Mouse (Mus musculus) left cerebral cortex, postnatal 14 days (tissue): Measurements from ENCODE around the gene Naa30. TPM values are rescaled to one million over a fixed set of nuclear protein-coding genes. Genes with fewer than 3 reads are reported as not detected.
"Not testable (repeated sequence)": the region's sequence is repeated elsewhere in the genome, so short reads cannot be mapped to it uniquely, and the experiment has no call there.

Experiments
- DNase-seq, 2 experiments: peaks; one replicate each; pipeline ENCODE4 v3.0.0; 2021 to 2022; ENCODE audit warnings: low spot score in 2 of 2, mixed read lengths in 1 of 2
- intact Hi-C: fragments of 180-260 bp; cut with DNase I; formaldehyde crosslinking; loops from one replicate; pipeline ENCODE4 v1.15.1; 2025
- total RNA-seq, 2 experiments: library from RNA; stranded (reverse); gene quantifications; 2 replicates each; pipeline ENCODE4 v1.2.3; 2021

Naa30 gene
- total RNA-seq, 2 experiments from 2014 or later: 37.4 to 37.7 TPM

DNA sequence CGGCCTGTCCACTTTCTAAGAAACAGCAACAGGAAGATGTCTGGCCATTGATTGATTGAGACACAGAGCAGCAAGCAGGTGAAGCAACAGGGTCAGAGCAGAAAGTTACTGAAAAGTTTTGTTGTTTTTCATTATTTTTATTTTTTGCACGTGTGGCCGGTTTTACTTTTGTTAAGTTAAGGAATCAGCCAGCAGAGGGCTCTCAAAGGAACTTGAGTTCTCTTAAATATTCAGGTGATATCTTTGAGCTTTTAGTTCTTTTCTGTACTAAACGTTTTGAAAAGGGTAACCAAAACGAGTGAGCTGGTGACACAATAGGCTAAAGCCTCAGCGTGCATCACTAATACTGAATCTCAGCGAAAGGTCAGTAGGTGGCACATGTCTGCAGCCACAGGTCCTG, 46.7 kb downstream of the Naa30 start:
- no peak for DNase-seq
- intact Hi-C loops: no loop called here

DNA sequence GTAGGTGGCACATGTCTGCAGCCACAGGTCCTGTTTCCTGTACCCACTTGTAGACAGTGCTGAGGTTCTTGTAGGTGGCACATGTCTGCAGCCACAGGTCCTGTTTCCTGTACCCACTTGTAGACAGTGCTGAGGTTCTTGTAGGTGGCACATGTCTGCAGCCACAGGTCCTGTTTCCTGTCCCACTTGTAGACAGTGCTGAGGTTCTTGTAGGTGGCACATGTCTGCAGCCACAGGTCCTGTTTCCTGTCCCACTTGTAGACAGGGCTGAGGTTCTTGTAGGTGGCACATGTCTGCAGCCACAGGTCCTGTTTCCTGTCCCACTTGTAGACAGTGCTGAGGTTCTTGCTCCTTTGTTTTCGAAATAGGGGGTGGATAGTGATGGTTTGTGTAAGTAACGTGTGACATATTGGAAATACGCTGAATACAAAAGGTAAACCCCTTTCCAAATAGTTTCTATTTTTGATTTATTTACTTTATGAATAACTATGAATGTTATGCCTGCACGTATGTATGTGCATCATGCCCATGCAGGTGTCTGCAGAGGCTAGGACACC, 47.5 kb downstream of the Naa30 start:
- intact Hi-C loops, DNase-seq: not testable (repeated sequence)

DNA sequence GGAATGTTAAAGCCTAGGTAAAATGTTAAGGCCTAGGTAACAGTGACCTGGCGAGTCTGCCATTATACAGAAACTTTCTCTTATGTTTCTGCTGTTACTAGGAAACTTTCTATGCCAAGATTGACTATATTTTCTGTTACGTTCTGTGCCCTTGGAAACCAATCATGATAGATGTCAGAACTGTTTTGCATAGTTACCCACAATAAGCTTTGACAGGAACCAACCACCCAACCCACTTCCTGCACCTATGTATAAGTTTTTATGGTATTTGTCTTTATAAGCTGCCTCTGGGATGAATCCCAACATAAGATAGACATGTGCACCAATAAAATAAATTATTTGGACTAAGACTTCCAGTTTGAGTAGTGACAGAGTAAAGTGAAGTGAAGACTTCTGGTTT, 49.7 kb downstream of the Naa30 start:
- intact Hi-C loops: no loop called here
- DNase-seq: no peak

DNA sequence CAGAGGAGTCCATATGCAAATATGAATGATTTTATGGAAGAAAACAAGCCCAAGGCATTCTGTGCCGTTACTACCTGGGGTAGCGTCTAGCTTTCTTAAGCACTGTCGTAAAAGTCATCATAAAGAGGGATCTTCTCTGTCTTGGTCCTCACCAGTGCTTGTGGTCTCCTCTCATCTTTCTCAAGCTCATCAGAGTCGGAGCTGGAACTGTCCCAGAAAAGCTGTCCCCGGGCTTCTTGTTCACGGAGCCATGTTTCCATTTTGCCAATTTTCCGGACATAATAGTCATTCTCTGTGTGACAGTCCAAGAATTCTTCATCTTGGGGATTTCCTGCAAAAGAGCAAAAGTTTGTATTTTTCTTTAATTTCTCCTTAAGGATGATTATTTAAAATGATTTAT, 54.4 kb downstream of the Naa30 start:
- DNase-seq: no peak
- intact Hi-C loops: no loop called here

DNA sequence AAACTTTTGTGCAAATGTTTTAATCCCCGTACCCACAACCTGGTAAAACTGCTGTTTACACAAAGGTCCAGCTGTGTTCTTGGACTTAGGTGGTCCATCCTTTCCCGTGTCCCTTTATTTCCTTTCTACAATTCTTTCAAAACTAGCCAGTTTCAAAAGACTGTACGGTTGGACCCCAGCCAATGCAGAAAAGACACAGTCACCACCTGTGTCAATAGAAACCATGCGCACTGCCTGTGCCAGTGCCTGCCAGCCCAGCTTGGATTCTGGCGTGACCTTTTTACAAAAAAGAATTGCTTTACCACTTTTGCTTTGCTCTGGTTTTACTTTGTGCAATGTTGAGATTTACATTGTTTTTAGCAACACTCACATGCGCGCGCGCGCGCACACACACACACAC, 55.0 kb downstream of the Naa30 start:
- no peak for DNase-seq
- intact Hi-C loops: no loop called here

DNA sequence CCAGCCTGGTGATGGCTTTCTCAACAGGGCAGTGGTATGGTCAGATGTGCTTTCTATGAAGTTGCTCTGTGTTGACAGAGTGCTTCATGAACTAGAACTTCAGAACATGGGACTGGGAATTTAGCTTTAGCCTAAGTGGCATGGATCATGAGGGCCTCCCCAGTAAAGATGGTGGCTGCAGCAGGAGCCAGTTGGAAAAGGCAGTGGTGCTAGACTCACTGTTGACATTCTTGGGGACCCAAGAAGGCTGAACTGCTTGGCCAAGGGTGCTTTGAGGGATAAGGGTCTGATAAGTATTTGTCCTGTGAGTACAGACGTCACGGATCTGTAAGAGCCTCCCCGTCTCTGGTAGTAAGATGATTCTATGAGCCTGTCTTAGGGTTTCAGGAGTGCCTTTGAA, 59.8 kb downstream of the Naa30 start:
- intact Hi-C loops: no loop called here
- no peak for DNase-seq

DNA sequence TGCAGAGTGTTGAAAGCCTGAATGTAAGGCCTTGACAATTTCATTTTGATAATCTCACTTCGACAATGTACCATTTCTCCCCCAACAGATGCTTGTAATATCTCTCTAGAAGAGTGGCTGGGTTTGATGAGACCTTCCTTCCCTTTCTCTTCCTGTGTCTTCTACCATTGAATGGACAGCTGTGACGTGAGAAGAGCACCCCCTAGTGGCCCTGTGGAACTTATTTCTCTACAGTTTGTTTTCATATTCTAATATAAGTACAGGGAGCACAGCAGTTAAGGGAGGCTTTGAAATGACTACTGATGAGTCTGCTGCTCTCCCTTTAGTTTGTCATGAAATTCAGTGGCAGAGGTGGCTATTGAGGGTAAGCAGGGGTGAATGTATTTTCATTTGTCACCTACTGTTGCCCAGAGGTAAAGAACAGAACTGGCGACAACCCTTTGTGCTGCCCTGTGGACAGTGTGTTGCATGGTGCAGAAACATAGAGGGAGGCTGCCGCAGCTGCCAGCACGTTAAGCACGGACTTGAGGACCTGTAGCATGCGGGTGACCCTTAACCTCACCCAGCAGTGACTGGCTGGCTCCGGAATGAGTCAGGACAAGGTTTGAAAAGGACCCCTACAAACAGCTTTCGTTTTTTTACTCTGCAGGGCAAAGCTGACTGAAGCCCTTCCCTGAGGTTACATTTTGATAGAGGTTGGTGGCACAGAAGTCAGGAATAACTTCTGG, 62.9 kb downstream of the Naa30 start:
- intact Hi-C loops: loop anchor here (5.0 kb wide), 3 partner anchors 112 to 497 kb away; no protein-coding TSS in a partner anchor
- peak; percentile 42 to 58 for DNase-seq

DNA sequence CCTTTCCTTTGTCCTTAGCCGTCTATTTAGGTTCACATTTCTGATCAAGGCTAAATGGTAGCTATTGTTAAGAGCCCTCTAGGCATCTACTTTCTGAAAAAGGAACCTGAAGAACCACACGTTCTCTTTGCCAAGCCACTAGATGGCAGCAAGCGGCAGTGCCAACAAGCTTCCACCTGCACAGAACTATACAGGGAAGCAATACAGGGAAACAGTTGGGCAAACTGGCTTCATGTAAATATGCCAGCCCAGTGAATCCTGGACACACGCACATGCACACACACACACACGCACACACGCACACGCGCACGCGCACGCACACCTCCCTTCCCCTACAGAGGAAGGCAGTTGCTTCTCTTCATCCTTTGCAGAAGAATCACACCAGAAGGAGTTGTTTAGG, 66.2 kb downstream of the Naa30 start:
- DNase-seq: peak; percentile 74 to 77
- intact Hi-C loops: loop anchor here (5.0 kb wide), 3 partner anchors 109 to 494 kb away; no protein-coding TSS in a partner anchor

Other genes with a start within 250 kb of the Naa30 start
- gene Ap5m1, start 106.1 kb upstream of the Naa30 start, total RNA-seq: 10 to 100 TPM; 18.7 to 19.1 TPM
- gene Exoc5, start 105.6 kb upstream of the Naa30 start, total RNA-seq: 10 to 100 TPM; 60.6 to 61.9 TPM
- not detected for gene ccdc198, start 73.2 kb downstream of the Naa30 start, total RNA-seq